Mouse (Mus musculus): ENCODE measurements at regions not wholly inside any gene's neighbourhood (a gene's known extent, or its start where the extent isn't known, plus 50 kb on each side); places are given as distances from the start of the nearest gene placed in this dataset.

DNA sequence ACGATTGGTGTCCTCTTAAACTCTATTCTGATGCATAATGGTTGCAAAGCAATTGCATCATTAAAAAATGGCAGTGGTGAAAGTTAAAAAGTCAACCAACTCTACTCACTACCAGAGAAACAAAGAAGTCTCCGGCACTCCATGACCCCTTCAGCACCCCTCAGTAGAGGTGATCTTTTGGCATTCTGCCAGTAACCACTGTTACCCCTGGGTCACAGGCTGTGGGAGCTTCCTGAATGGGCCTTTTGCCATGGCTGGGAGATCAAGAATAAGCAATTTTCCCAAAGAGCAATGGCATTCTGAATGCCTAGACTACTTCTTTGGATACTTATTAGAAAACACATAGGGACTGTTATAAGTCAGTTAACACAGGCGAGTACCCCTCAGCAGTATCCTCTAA lies 391.2 kb downstream of the Nuf2 start:
- no peak overlapping the region for H3K4me3 ChIP-seq (ENCODE audit: low read depth, low read length)
- no peaks in the 10 kb centered on the region for H3K36me3 ChIP-seq (replicated peaks; ENCODE audit: control insufficient read depth, insufficient read depth, low read depth, low read length)
- no peak for ATAC-seq (replicated peaks; ENCODE audit: insufficient number of reproducible peaks, low FRiP score, low TSS enrichment, low read depth)
- no peak overlapping the region for H3K27ac ChIP-seq (replicated peaks; ENCODE audit: low read depth, low read length)
- H3K9ac ChIP-seq (replicated peaks; ENCODE audit: low read length) = no peak overlapping the region
- no peak for DNase-seq (ENCODE audit: low spot score)
- H3K9me3 ChIP-seq (replicated peaks; ENCODE audit: control insufficient read depth, low read length) = no peaks in the 10 kb centered on the region
- WGBS = 72% methylated on average over 3 of the region's 3 CpGs
- no peaks in the 10 kb centered on the region for H3K27me3 ChIP-seq (ENCODE audit: control insufficient read depth, insufficient read depth, low read length)
- H3K4me2 ChIP-seq (ENCODE audit: low read depth, low read length) = no peak overlapping the region
- H3K4me1 ChIP-seq (ENCODE audit: control insufficient read depth, insufficient read depth, low read length) = no peaks in the 10 kb centered on the region

DNA sequence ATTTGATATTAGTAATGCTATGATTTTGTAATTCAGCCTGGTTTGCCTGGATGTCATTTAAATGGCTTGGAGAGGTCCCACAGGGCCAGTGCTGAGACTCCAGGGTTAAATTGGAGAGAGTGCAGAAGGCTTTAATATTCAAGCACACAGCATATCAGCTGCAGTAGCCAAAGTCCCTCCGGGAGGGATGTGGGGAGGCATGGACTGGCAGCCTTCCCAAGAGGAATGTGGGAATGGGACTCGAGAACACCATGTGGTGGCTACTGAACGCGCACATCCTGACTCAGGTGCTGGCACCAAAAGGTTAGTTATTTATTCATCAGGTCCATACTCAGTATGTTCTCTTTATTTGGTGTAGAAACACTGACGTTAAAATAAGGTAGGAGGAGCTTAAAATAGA lies 391.8 kb downstream of the Nuf2 start:
- DNase-seq (ENCODE audit: low spot score) = no peak
- Histone ChIP-seq H3K4me3 (ENCODE audit: low read depth, low read length) (no peak overlapping the region), H3K4me1 (ENCODE audit: control insufficient read depth, insufficient read depth, low read length) (no peaks in the 10 kb centered on the region), H3K27ac (replicated peaks; ENCODE audit: low read depth, low read length) (no peak overlapping the region), H3K36me3 (replicated peaks; ENCODE audit: control insufficient read depth, insufficient read depth, low read depth, low read length) (no peaks in the 10 kb centered on the region), H3K4me2 (ENCODE audit: low read depth, low read length) (no peak overlapping the region), H3K9ac (replicated peaks; ENCODE audit: low read length) (no peak overlapping the region), H3K9me3 (replicated peaks; ENCODE audit: control insufficient read depth, low read length) (no peaks in the 10 kb centered on the region), H3K27me3 (ENCODE audit: control insufficient read depth, insufficient read depth, low read length) (no peaks in the 10 kb centered on the region)
- 83% methylated on average over 5 of the region's 5 CpGs for WGBS
- ATAC-seq (replicated peaks; ENCODE audit: insufficient number of reproducible peaks, low FRiP score, low TSS enrichment, low read depth) = no peak

DNA sequence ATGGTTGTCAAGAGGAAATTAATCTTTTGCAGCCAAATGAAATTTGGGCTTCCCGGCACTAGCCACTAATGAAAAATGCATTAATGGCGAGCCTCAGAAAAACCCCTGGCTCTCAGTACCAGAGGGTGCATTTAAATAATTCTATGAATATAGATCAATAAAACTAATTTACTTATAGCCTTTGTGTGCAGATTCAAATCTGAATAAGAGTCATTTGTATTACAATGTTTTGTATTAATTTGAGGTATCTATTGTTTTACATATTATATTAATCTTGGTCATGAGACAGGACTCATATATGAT lies 392.1 kb downstream of the Nuf2 start:
- Histone ChIP-seq H3K27ac (replicated peaks; ENCODE audit: low read depth, low read length) (no peak overlapping the region), H3K4me1 (ENCODE audit: control insufficient read depth, insufficient read depth, low read length) (no peaks in the 10 kb centered on the region), H3K4me2 (ENCODE audit: low read depth, low read length) (no peak overlapping the region), H3K36me3 (replicated peaks; ENCODE audit: control insufficient read depth, insufficient read depth, low read depth, low read length) (no peaks in the 10 kb centered on the region), H3K4me3 (ENCODE audit: low read depth, low read length) (no peak overlapping the region), H3K9me3 (replicated peaks; ENCODE audit: control insufficient read depth, low read length) (no peaks in the 10 kb centered on the region), H3K27me3 (ENCODE audit: control insufficient read depth, insufficient read depth, low read length) (no peaks in the 10 kb centered on the region), H3K9ac (replicated peaks; ENCODE audit: low read length) (no peak overlapping the region)
- DNase-seq (ENCODE audit: low spot score) (no peak), ATAC-seq (replicated peaks; ENCODE audit: insufficient number of reproducible peaks, low FRiP score, low TSS enrichment, low read depth) (no peak)
- WGBS = 65% methylated on average over 2 of the region's 2 CpGs

DNA sequence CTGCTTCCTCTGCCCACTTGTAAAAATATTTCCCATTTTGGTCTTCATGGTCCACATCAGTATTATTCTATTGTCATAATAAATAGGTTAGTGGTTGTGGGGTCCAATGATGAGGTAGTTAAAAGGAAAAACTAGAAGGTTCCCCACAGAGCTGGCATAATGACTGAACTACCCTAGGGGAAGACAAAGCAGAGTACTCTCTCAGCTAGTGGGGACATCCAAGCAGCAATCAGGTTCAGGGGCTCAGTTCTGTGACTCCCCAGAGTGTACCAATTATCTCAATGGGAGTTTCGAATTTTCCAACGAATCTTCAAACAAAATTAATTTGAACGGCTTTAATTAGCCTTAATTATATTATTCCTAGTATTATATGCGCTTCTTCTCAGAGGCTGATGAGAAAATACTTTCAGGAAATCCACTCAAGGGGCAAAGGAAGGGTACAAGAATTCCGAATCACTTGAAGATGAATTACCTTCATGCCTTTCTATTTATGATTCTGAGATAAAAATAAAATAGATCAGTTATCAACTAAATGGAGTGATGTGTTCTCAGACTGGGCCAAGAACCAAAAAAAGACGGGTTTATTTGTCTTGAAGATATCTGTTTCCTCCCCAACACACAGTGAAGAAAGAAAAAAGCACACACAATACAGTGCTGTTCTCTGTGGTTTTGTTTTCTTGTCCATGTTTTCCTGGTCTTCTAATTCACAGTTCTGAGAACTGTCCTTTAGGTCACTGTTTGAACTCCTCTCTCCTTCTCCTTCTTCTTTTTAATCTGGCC lies 392.7 kb downstream of the Nuf2 start:
- H3K27me3 ChIP-seq (ENCODE audit: control insufficient read depth, insufficient read depth, low read length) = no peaks in the 10 kb centered on the region
- no peak overlapping the region for H3K27ac ChIP-seq (replicated peaks; ENCODE audit: low read depth, low read length)
- H3K9ac ChIP-seq (replicated peaks; ENCODE audit: low read length) = no peak overlapping the region
- H3K4me1 ChIP-seq (ENCODE audit: control insufficient read depth, insufficient read depth, low read length) = no peaks in the 10 kb centered on the region
- H3K4me3 ChIP-seq (ENCODE audit: low read depth, low read length) = no peak overlapping the region
- H3K4me2 ChIP-seq (ENCODE audit: low read depth, low read length) = no peak overlapping the region
- DNase-seq (ENCODE audit: low spot score) = no peak
- no peak for ATAC-seq (replicated peaks; ENCODE audit: insufficient number of reproducible peaks, low FRiP score, low TSS enrichment, low read depth)
- no peaks in the 10 kb centered on the region for H3K36me3 ChIP-seq (replicated peaks; ENCODE audit: control insufficient read depth, insufficient read depth, low read depth, low read length)
- H3K9me3 ChIP-seq (replicated peaks; ENCODE audit: control insufficient read depth, low read length) = no peaks in the 10 kb centered on the region
- WGBS = 57% methylated on average over 6 of the region's 6 CpGs

- Histone ChIP-seq H3K4me3 (ENCODE audit: low read depth, low read length) (no peak overlapping the region), H3K36me3 (replicated peaks; ENCODE audit: control insufficient read depth, insufficient read depth, low read depth, low read length) (no peaks in the 10 kb centered on the region)
- ATAC-seq (replicated peaks; ENCODE audit: insufficient number of reproducible peaks, low FRiP score, low TSS enrichment, low read depth) = no peak
Observed at GRCm38 (mm10) chr1:169135542-169135941, 395.7 kb downstream of the Nuf2 start.

DNA sequence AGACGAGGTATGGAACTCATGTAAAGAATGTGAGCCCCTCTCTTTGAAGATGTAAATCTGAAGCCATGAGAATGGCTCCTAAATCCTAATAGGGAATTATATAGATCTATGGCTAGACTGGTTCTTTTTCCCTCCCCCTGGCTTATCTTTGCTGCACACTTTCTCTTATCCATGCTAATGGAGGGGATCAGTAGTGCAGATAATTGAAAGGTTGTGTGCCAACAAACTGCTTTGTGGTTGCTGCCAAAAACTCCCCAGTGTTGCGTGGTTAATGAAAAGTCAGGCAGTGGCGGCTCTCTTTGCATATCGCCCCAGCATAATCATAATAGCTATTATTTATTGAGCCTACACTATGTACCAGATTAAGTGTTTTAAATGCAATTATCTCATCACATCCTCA lies 427.6 kb downstream of the Nuf2 start:
- Histone ChIP-seq H3K4me1 (ENCODE audit: control insufficient read depth, insufficient read depth, low read length) (no peaks in the 10 kb centered on the region), H3K4me2 (ENCODE audit: low read depth, low read length) (no peak overlapping the region), H3K9me3 (replicated peaks; ENCODE audit: control insufficient read depth, low read length) (no peaks in the 10 kb centered on the region), H3K27ac (replicated peaks; ENCODE audit: low read depth, low read length) (no peak overlapping the region), H3K9ac (replicated peaks; ENCODE audit: low read length) (no peak overlapping the region), H3K36me3 (replicated peaks; ENCODE audit: control insufficient read depth, insufficient read depth, low read depth, low read length) (no peaks in the 10 kb centered on the region), H3K4me3 (ENCODE audit: low read depth, low read length) (no peak overlapping the region), H3K27me3 (ENCODE audit: control insufficient read depth, insufficient read depth, low read length) (no peaks in the 10 kb centered on the region)
- no peak for DNase-seq (ENCODE audit: low spot score)
- ATAC-seq (replicated peaks; ENCODE audit: insufficient number of reproducible peaks, low FRiP score, low TSS enrichment, low read depth) = no peak
- 87% methylated on average over 4 of the region's 4 CpGs for WGBS

More at GRCm38 (mm10) chr1:169135542-169135941, 395.7 kb downstream of the Nuf2 start:
- Histone ChIP-seq H3K9me3 (replicated peaks; ENCODE audit: control insufficient read depth, low read length) (no peaks in the 10 kb centered on the region), H3K4me2 (ENCODE audit: low read depth, low read length) (no peak overlapping the region), H3K4me1 (ENCODE audit: control insufficient read depth, insufficient read depth, low read length) (no peaks in the 10 kb centered on the region), H3K9ac (replicated peaks; ENCODE audit: low read length) (no peak overlapping the region), H3K27me3 (ENCODE audit: control insufficient read depth, insufficient read depth, low read length) (no peaks in the 10 kb centered on the region), H3K27ac (replicated peaks; ENCODE audit: low read depth, low read length) (no peak overlapping the region)
- DNase-seq (ENCODE audit: low spot score) = no peak

DNA sequence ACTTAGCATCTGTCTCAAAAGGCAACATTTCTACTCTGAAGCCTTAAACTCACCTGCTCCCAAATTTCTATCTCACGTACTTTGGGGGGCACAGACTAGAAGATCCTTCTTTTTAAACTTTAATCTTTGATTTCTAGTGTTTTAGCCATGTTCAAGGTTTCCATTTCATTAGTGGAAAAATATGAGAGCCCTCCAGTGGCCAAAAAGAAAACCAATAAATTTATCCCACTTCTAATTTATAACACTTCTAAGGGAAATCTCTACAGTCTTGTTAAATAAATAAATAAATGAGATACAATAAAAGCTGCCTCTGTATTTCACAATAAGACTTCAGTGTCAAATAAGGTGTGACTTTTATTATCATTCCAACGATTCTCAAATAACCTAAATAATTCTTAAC lies 428.2 kb downstream of the Nuf2 start:
- no peak overlapping the region for H3K4me3 ChIP-seq (ENCODE audit: low read depth, low read length)
- no peaks in the 10 kb centered on the region for H3K9me3 ChIP-seq (replicated peaks; ENCODE audit: control insufficient read depth, low read length)
- no peaks in the 10 kb centered on the region for H3K36me3 ChIP-seq (replicated peaks; ENCODE audit: control insufficient read depth, insufficient read depth, low read depth, low read length)
- ATAC-seq (replicated peaks; ENCODE audit: insufficient number of reproducible peaks, low FRiP score, low TSS enrichment, low read depth) = no peak
- H3K4me2 ChIP-seq (ENCODE audit: low read depth, low read length) = no peak overlapping the region
- 70% methylated on average over 2 of the region's 2 CpGs for WGBS
- no peak overlapping the region for H3K9ac ChIP-seq (replicated peaks; ENCODE audit: low read length)
- H3K27ac ChIP-seq (replicated peaks; ENCODE audit: low read depth, low read length) = no peak overlapping the region
- no peak for DNase-seq (ENCODE audit: low spot score)
- H3K4me1 ChIP-seq (ENCODE audit: control insufficient read depth, insufficient read depth, low read length) = no peaks in the 10 kb centered on the region
- no peaks in the 10 kb centered on the region for H3K27me3 ChIP-seq (ENCODE audit: control insufficient read depth, insufficient read depth, low read length)

DNA sequence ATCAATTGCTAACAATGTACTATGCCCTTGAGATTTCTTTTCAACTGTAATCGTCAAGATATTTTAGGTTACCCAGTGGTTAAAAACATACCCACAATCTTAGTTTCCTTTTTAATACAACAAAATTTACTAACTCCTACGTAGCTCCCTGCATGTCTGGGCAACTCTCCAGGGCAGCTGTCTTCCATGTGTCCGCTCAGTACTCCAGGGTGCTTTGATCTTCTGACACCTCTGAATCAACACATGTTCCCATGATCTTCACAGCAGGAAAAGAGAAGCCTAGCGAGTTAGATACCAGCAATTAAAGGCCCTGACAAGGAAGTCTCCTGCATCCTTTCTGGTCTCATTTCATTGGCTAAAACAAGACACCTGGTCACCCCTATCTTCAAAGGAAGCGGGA lies 432.0 kb downstream of the Nuf2 start:
- 77% methylated on average over 5 of the region's 5 CpGs for WGBS
- Histone ChIP-seq H3K27me3 (ENCODE audit: control insufficient read depth, insufficient read depth, low read length) (no peaks in the 10 kb centered on the region), H3K4me3 (ENCODE audit: low read depth, low read length) (no peak overlapping the region), H3K9ac (replicated peaks; ENCODE audit: low read length) (no peak overlapping the region), H3K36me3 (replicated peaks; ENCODE audit: control insufficient read depth, insufficient read depth, low read depth, low read length) (no peaks in the 10 kb centered on the region), H3K4me1 (ENCODE audit: control insufficient read depth, insufficient read depth, low read length) (no peaks in the 10 kb centered on the region; the same call in 1 of the 2 replicates), H3K27ac (replicated peaks; ENCODE audit: low read depth, low read length) (no peak overlapping the region), H3K9me3 (replicated peaks; ENCODE audit: control insufficient read depth, low read length) (no peaks in the 10 kb centered on the region), H3K4me2 (ENCODE audit: low read depth, low read length) (no peak overlapping the region)
- DNase-seq (ENCODE audit: low spot score) (no peak), ATAC-seq (replicated peaks; ENCODE audit: insufficient number of reproducible peaks, low FRiP score, low TSS enrichment, low read depth) (no peak)
